Comparison of ENCODE assay signal across 19 mouse cellular contexts in genomic region chr10:43998503-43999082, GRCm38 (mm10).
DNase-seq lines count a peak whose midpoint lies in the region; ATAC-seq and TF ChIP-seq lines count a peak whose summit lies in the region.
"Had no signal": no experiment of that assay in that cellular context is flagged by ENCODE, and none has a peak within 500 bp of the region (broad histone marks: within the 10 kb centered on the region; RNA-seq: fewer than 3 reads in every experiment).

No protein-coding gene starts in this region.

- no peaks in the 10 kb centered on the region for H3K9me3 ChIP-seq in liver, embryonic 12.5 days (replicated peaks)
- no peaks in the 10 kb centered on the region for H3K9me3 ChIP-seq in forebrain, embryonic 11.5 days (ENCODE audit: control insufficient read depth, low read length)
- H3K9me3 ChIP-seq: embryonic facial prominence, embryonic 12.5 days; forebrain, embryonic 10.5 days; heart, embryonic 15.5 days; hindbrain, embryonic 13.5 days; limb, embryonic 15.5 days; midbrain, embryonic 12.5 days had no signal

- POLR2A ChIA-PET in Patski (lab: Charles Lee) = no interaction called here

- H3K4me3 ChIP-seq in liver, embryonic 12.5 days = no peak overlapping the region
- H3K4me3 ChIP-seq in forebrain, embryonic 11.5 days (ENCODE audit: low read depth, low read length) = no peak overlapping the region
- H3K4me3 ChIP-seq: embryonic facial prominence, embryonic 12.5 days; forebrain, embryonic 10.5 days; heart, embryonic 15.5 days; hindbrain, embryonic 13.5 days; limb, embryonic 15.5 days; midbrain, embryonic 12.5 days had no signal

- DNase-seq in right cerebral cortex, adult 18-20 months = peak; percentile 21
- no peak for DNase-seq in right cerebral cortex, adult 2 months (ENCODE audit: low spot score in 2 of 2)
- DNase-seq in Patski (ENCODE audit: low read depth, low spot score) = no peak
- peak; percentile 42 for DNase-seq in naive thymus-derived CD4-positive, alpha-beta T cell, adult 2 months (ENCODE audit: low read depth)
- no peak for DNase-seq in gastrocnemius, postnatal 36 days
- DNase-seq in natural killer cell, adult 2 months (ENCODE audit: low spot score in 2 of 2) = no peak
- DNase-seq in forebrain, embryonic 11.5 days (ENCODE audit: low spot score) = no peak
- DNase-seq: cerebellum, adult 11 months; kidney, postnatal 10 days; lung, postnatal 36 days; right cerebral cortex, postnatal 4 days had no signal

- intact Hi-C loops in gastrocnemius, postnatal 36 days (cut with DNase I) = no loop called here

- peaks cover 44% of the 10 kb centered on the region for H3K4me1 ChIP-seq in liver, embryonic 12.5 days
- peaks cover 4% of the 10 kb centered on the region; the same call in 1 of the 2 replicates for H3K4me1 ChIP-seq in forebrain, embryonic 11.5 days (replicated peaks; ENCODE audit: control insufficient read depth, insufficient read depth, low read length)

- H3K4me2 ChIP-seq in liver, embryonic 12.5 days = no peak overlapping the region; the same call in 1 of the 2 replicates
- H3K4me2 ChIP-seq in forebrain, embryonic 11.5 days (ENCODE audit: low read depth, low read length, severe bottlenecking) = no peak overlapping the region
- H3K4me2 ChIP-seq: embryonic facial prominence, embryonic 12.5 days; heart, embryonic 15.5 days; hindbrain, embryonic 13.5 days; limb, embryonic 15.5 days; midbrain, embryonic 12.5 days had no signal

- in situ Hi-C loops in Patski (cut with MboI; ENCODE audit: low pct_unique_long_range_greater_than_20kb) = no loop called here

- H3K9ac ChIP-seq in liver, embryonic 12.5 days = no peak overlapping the region
- no peak overlapping the region for H3K9ac ChIP-seq in forebrain, embryonic 11.5 days (ENCODE audit: low read length)
- H3K9ac ChIP-seq: embryonic facial prominence, embryonic 12.5 days; heart, embryonic 15.5 days; hindbrain, embryonic 13.5 days; limb, embryonic 15.5 days; midbrain, embryonic 12.5 days had no signal

- H3K27ac ChIP-seq in liver, embryonic 12.5 days = no peak overlapping the region
- no peak overlapping the region for H3K27ac ChIP-seq in forebrain, embryonic 11.5 days (ENCODE audit: low read depth, low read length)
- H3K27ac ChIP-seq: embryonic facial prominence, embryonic 12.5 days; forebrain, embryonic 10.5 days; heart, embryonic 15.5 days; hindbrain, embryonic 13.5 days; limb, embryonic 15.5 days; midbrain, embryonic 12.5 days had no signal

- no peak for TF ChIP-seq CTCF in Patski (IDR thresholded peaks at IDR 0.05)

- CTCF ChIA-PET in Patski (lab: Charles Lee) = interaction anchor here (1.0 kb wide), 1 partner anchor 75 kb away, joined by 3 read pairs; no protein-coding TSS in a partner anchor

- 51% methylated on average over 8 of the region's 8 CpGs for WGBS in liver, embryonic 12.5 days (ENCODE audit: insufficient replicate concordance)
- WGBS in forebrain, embryonic 11.5 days = 86% methylated on average over 8 of the region's 8 CpGs

- no peaks in the 10 kb centered on the region for H3K36me3 ChIP-seq in liver, embryonic 12.5 days
- no peaks in the 10 kb centered on the region for H3K36me3 ChIP-seq in forebrain, embryonic 11.5 days (ENCODE audit: control insufficient read depth, insufficient read depth, low read length)
- H3K36me3 ChIP-seq: embryonic facial prominence, embryonic 12.5 days; forebrain, embryonic 10.5 days; heart, embryonic 15.5 days; hindbrain, embryonic 13.5 days; limb, embryonic 15.5 days; midbrain, embryonic 12.5 days had no signal

- no peaks in the 10 kb centered on the region for H3K27me3 ChIP-seq in Patski
- peaks cover 32% of the 10 kb centered on the region for H3K27me3 ChIP-seq in liver, embryonic 12.5 days (replicated peaks)
- H3K27me3 ChIP-seq in forebrain, embryonic 11.5 days (ENCODE audit: control insufficient read depth, insufficient read depth, low read length) = peaks cover 22% of the 10 kb centered on the region

- peak; percentile 55 for ATAC-seq in Patski
- ATAC-seq in liver, embryonic 12.5 days = peak; percentile 73
- ATAC-seq in forebrain, embryonic 11.5 days (replicated peaks; ENCODE audit: low FRiP score) = no peak
- ATAC-seq: intestine, postnatal 0 days had no signal

Comparison
In these comparisons a context has a peak if more than half of its experiments do, and no peak if none do; other contexts are left out.
1. DNase-seq: peak in right cerebral cortex, adult 18-20 months (single experiment) and naive thymus-derived CD4-positive, alpha-beta T cell, adult 2 months (single experiment); none in right cerebral cortex, adult 2 months (0 of 2), Patski (single experiment), gastrocnemius, postnatal 36 days (0 of 2), natural killer cell, adult 2 months (0 of 2) and forebrain, embryonic 11.5 days (single experiment).